Mouse (Mus musculus) left cerebral cortex, postnatal 25 days (tissue): ENCODE results near the gene Slc35f1. TPM values are rescaled to one million over a fixed set of nuclear protein-coding genes. Genes with fewer than 3 reads are reported as not detected.
A peak's percentile ranks its signal among the peaks of the same experiment; 100 is the strongest.

Experiments used
- DNase-seq, 2 experiments: peaks; one replicate each; pipeline ENCODE4 v3.0.0; 2022; ENCODE audit warnings: low spot score in 2 of 2, mixed read lengths in 1 of 2
- intact Hi-C: fragments of 180-260 bp; cut with DNase I; formaldehyde crosslinking; loops from one replicate; pipeline ENCODE4 v1.15.1; 2025
- total RNA-seq, 2 experiments: library from RNA; stranded (reverse); gene quantifications; 2 replicates each; pipeline ENCODE4 v1.2.3; 2021

Slc35f1 gene
- total RNA-seq, 2 experiments from 2014 or later: 46.8 to 49.3 TPM

GRCm38 (mm10) chr10:52904914-52905313, 214.6 kb downstream of the Slc35f1 start:
- intact Hi-C loops: no loop called here
- DNase-seq: no peak

GRCm38 (mm10) chr10:52911762-52912161, 221.4 kb downstream of the Slc35f1 start:
- intact Hi-C loops: no loop called here
- no peak for DNase-seq

GRCm38 (mm10) chr10:52918715-52919114, 228.4 kb downstream of the Slc35f1 start:
- intact Hi-C loops: no loop called here
- no peak for DNase-seq

- peak in 1 of 2 experiments; percentile 58 for DNase-seq
- intact Hi-C loops: loop anchor here (10.0 kb wide), 1 partner anchor 138 kb away; no protein-coding TSS in a partner anchor
These were observed 232.8 kb downstream of the Slc35f1 start for GRCm38 (mm10) chr10:52923143-52923542.

- DNase-seq: peak in 1 of 2 experiments; percentile 79
- intact Hi-C loops: loop anchor here (1.0 to 10.0 kb wide), 2 partner anchors 57 to 142 kb away; no protein-coding TSS in a partner anchor
These were observed 236.0 kb downstream of the Slc35f1 start for GRCm38 (mm10) chr10:52926330-52926729.

GRCm38 (mm10) chr10:52932159-52932558, 241.8 kb downstream of the Slc35f1 start:
- no peak for DNase-seq
- intact Hi-C loops: no loop called here

GRCm38 (mm10) chr10:52934615-52935014, 244.3 kb downstream of the Slc35f1 start:
- no peak for DNase-seq
- intact Hi-C loops: no loop called here

- no peak for DNase-seq
- intact Hi-C loops: no loop called here
These were observed 249.9 kb downstream of the Slc35f1 start for GRCm38 (mm10) chr10:52940111-52940830.

- intact Hi-C loops: no loop called here
- DNase-seq: peak in 1 of 2 experiments; percentile 57
These were observed 250.5 kb downstream of the Slc35f1 start for GRCm38 (mm10) chr10:52940831-52941216.

- intact Hi-C loops: loop anchor here (2.0 kb wide), 1 partner anchor 166 kb away; no protein-coding TSS in a partner anchor
- peak; percentile 30 to 85 for DNase-seq
These were observed 262.2 kb downstream of the Slc35f1 start for GRCm38 (mm10) chr10:52952581-52952980.

GRCm38 (mm10) chr10:52956728-52957127, 266.4 kb downstream of the Slc35f1 start:
- no peak for DNase-seq
- intact Hi-C loops: no loop called here

- peak in 1 of 2 experiments; percentile 13 for DNase-seq
- intact Hi-C loops: no loop called here
These were observed 288.9 kb downstream of the Slc35f1 start for GRCm38 (mm10) chr10:52979251-52979650.

- DNase-seq: peak; percentile 54 to 95
- intact Hi-C loops: loop anchor here (1.0 kb wide), 1 partner anchor 57 kb away; no protein-coding TSS in a partner anchor
These were observed 292.5 kb downstream of the Slc35f1 start for GRCm38 (mm10) chr10:52982836-52983235.

GRCm38 (mm10) chr10:52992246-52992645, 301.9 kb downstream of the Slc35f1 start:
- peak; percentile 22 to 81 for DNase-seq
- intact Hi-C loops: no loop called here

GRCm38 (mm10) chr10:52996886-52997285, 306.6 kb downstream of the Slc35f1 start:
- intact Hi-C loops: no loop called here
- no peak for DNase-seq

GRCm38 (mm10) chr10:53001136-53001535, 310.8 kb downstream of the Slc35f1 start:
- intact Hi-C loops: no loop called here
- no peak for DNase-seq

GRCm38 (mm10) chr10:53006229-53007190, 316.2 kb downstream of the Slc35f1 start:
- intact Hi-C loops: no loop called here
- peak in 1 of 2 experiments; percentile 15 for DNase-seq

GRCm38 (mm10) chr10:53013878-53014277, 323.5 kb downstream of the Slc35f1 start:
- DNase-seq: no peak

GRCm38 (mm10) chr10:53028454-53028853, 338.1 kb downstream of the Slc35f1 start:
- DNase-seq: no peak
- intact Hi-C loops: no loop called here

More at GRCm38 (mm10) chr10:53013878-53014277, 323.5 kb downstream of the Slc35f1 start:
- intact Hi-C loops: no loop called here

GRCm38 (mm10) chr10:53035202-53035601, 344.9 kb downstream of the Slc35f1 start:
- intact Hi-C loops: no loop called here
- DNase-seq: no peak
